Mouse (Mus musculus) urinary bladder, adult 18-20 months (tissue): ENCODE data around the gene Mif4gd.
A peak's percentile ranks its signal among the peaks of the same experiment; 100 is the strongest.

Experiments
- DNase-seq, 2 experiments: peaks; one replicate each; pipeline ENCODE4 v3.0.0; 2022; ENCODE audit warnings: low spot score in 2 of 2, mixed read lengths in 2 of 2

The Mif4gd gene

GRCm38 (mm10) chr11:115632862-115633261, 20.1 kb upstream of the Mif4gd start:
- DNase-seq, result no peak

- no peak for DNase-seq
These were observed 19.5 kb upstream of the Mif4gd start for GRCm38 (mm10) chr11:115632247-115632646.

DNA sequence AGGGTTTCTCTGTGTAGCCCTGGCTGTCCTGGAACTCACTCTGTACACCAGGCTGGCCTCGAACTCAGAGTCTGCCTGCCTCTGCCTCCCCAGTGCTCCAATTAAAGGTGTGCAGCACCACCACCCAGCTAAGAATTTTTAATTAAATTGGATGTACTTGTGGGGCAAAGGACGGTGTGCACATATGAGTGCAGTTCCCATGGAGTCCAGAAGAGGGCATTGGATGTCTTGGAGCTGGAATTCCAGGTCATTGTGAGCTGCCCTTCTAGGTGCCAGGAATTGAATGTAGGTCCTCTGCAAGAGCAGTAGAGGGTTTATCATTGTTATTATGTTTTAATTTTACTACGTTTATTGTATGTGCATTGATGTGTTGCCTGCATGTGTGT, 18.7 kb upstream of the Mif4gd start:
- DNase-seq, result no peak

DNA sequence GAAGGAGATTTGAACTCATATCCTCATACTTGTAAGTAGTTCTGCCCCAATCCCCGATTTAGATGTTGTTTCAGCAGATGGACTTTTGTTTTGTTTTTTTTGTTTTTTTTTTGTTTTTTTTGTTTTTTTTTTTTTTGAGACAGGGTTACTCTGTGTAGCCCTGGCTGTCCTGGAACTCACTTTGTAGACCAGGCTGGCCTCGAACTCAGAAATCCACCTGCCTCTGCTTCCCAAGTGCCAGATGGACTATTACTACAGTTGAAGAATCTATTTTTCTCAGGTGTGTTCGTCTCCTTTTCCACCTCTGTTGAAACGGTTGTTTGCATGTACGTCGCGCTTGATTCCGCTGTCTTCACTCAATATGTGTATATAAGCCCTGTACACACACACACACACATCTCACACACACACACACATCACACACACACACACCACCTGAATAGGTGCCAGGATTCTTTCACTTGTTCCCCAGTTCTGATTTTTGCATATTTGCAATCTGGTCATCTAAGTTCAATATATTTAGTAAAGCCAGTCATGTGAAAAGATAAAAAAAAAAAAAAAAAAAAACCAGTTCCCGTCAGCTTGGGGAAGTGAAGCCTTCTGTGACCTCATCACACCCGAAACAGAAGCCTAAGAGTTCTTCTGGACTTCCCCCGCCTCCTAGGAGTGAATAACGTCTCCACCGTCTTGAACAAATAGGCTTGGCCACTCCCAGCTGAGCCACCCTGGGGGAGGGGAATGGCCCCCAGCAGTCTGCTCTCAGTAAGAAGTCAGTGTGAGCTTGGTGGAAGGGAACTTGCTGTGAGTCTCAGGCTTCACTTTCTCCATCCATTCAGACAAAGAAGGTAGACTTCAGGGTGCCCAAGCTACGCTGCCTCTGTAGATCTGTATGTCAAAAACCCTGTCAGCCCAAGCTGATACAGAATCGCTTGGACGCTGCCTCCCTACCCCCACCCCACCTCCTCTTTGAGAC, 18.0 kb upstream of the Mif4gd start:
- peak in 1 of 2 experiments; percentile 31 for DNase-seq

GRCm38 (mm10) chr11:115629734-115630531, 17.2 kb upstream of the Mif4gd start:
- no peak for DNase-seq

- no peak for DNase-seq
These were observed 15.8 kb upstream of the Mif4gd start for GRCm38 (mm10) chr11:115628465-115629101.

DNA sequence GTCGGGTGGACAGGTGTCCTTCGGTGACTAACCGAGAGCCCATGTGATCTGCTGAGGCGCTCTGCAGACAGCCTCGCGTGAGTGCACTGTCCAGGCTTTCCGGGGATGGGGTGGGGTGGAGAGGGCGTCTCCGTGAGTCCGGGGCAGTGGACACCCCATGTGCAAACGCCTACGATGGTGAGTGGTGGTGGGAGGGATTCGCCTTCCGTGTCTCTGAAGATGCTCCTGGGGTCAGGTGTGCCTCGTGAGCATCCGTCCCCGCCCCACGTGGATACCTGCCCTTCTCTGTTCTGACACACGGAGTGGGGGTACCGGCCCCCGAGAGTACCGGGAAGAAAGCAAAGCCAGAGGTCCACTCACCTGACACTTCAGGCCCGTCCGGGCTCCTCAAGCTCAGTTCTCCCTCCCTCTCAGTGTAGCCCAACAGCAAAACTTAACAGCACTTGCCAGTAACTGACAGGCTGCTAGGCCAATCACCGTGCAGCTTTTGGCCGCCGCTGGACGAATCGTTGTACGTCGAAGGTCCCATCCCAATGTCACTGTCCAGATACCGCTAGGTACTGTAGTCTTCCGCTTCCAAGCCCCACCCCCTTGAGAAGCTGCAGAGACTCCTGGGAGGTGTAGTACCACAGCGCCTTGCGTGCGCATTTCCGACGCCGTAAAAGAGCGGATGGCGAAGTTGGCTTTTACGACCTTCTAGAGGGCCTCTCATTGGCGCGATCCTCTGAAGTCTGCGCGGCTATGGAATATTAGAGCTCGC, 15.1 kb upstream of the Mif4gd start, which contains the start of gene Slc25a19:
Gene Slc25a19, minus strand, starts transcription at position 591 of the 760 bp plus-strand sequence.
- DNase-seq, result peak; percentile 96 to 99

- no peak for DNase-seq
These were observed 14.3 kb upstream of the Mif4gd start for GRCm38 (mm10) chr11:115626824-115627616.

- no peak for DNase-seq
These were observed 13.1 kb upstream of the Mif4gd start for GRCm38 (mm10) chr11:115625877-115626276.

DNA sequence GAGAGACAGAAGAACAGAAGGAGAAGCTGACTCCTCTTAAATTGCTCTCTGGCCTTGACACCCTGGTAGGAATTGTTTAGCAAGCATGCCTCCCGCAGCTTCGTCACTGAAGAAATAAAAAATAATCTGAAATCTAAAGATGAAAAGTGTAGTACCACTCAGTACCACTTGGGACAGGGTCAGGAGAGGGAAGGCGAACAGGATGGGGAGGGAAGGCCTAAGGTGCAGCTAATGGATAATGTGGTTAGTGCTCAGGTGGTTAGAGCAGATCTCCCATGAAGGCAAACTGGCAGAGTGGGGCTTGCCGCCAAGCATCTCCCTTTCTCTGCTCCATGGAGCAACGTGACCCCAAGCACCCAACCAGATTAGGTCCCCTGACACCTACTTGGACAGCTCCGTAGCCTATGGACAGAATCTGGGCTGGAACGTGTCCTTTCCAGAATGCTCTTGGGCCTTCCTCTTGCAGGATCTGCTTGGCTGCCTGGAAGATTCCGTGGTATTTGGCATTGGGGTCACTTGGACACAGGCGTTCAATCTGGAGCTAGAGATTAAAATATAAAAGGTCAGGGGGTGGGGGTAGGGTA, 10.8 kb upstream of the Mif4gd start:
- DNase-seq, result no peak

DNA sequence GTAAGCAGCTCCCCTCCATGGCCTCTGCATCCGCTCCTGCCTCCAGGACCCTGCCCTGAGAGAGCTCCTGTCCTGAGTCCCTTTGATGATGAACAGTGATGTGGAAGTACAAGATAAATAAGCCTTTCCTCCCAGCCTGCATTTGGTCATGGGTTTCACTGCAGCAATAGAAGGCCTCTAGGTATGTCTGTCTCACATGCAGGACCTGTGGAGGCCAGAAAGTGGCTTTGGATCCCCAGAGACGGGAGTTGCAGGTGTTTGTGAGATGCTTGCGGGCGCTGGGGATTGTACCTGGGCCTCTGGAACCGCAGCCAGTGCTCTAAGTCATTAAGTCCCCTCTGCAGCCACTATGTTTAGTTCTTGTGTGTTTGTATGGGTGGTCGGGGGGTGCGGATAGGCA, 7.2 kb upstream of the Mif4gd start:
- no peak for DNase-seq

GRCm38 (mm10) chr11:115618732-115619516, 6.2 kb upstream of the Mif4gd start:
- DNase-seq, result no peak

- DNase-seq, result no peak
These were observed 5.2 kb upstream of the Mif4gd start for GRCm38 (mm10) chr11:115618001-115618400.

- no peak for DNase-seq
These were observed 4.1 kb upstream of the Mif4gd start for GRCm38 (mm10) chr11:115616893-115617292.

- peak in 1 of 2 experiments; percentile 34 for DNase-seq
These were observed 3.6 kb upstream of the Mif4gd start for GRCm38 (mm10) chr11:115616371-115616770.

DNA sequence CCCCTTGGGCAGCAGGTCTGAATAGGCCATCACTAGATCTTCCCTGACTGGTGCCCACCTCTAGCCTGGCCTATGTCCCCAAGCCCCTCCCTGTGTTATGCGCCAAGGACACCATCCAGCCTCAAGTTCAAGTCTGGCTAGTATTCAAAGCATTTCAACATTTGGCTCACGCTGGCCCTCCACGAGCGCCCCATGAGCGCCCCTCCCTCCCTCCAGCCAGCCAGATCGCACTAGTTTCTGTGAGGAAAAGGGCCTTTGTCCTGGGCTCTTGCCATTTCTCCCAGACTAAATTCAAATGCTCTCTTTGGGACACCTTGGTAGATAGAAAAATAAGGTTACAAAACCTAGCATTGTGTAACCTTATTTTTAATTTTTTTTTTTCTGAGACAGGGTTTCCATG, 3.1 kb upstream of the Mif4gd start:
- DNase-seq, result no peak

DNA sequence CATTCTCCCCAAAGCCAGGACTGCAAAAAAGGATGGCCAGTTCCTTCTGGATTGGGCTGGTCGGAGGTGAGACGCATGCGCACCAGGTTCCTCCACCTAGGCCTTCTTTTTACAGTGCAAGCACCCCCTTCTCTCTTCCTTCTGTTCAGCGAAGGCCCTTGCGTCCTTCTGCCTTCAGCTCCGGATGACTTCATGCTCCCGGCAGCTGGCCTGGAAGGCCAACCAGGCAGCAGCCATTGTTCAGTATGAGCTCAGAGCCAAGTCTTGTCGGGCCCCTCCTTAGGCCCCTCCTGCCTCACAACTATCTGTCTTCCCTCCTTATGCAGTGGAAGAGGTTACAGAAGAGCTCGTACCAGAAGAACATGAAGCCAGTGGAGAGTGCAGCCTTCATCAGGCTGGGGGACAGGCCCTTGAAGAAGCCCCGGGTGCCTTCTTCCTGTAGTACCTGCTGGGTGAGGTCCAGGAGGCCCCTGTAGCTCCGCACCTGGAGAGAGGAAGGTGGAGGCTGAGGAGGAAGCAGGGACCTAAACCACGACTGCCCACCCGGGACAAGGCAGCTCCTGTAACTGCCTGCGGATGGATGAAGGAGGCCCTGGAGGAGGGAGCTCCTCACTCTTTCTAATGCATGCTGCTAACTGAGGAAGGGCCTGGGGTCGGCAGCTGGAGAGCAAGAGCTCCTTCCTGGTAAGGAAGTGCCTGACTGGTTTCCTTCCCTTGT, 2.5 kb upstream of the Mif4gd start:
- DNase-seq, result no peak

DNA sequence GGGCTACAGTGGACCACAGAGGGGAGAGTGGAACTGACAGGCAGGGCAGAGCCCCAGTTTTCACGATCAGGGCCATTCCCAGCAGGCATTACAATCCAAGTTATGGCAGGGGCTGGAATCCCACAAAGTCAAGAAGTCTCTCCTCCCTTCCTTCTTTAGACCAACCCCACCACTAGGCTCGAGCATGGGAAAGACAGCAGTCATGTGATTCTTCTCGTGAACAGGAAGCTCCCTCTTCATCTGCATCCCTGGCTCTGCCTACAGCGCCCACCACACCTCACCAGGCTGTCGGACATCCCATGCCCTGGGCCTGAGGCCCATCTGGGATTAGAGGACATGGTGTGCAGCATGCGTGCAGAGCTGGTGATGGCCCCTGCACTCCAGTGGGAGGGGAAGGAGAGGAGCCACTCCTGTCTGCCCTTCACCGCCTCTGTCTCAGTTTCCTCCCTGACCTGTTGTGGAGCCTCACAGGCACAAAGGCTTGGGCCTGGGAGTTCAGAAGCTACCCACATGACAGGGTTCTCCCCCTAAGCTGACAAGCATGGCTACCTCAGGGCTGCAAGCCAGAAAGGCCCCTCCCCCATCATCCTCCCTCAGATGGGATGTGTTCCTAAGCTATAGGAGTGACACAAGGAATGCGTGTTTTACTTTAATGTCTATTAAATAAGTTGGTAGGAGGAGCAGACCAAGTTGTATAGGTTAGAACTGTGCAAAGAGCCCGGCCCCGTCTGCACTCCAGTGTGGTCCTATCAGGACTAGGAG, 1.8 kb upstream of the Mif4gd start:
- no peak for DNase-seq
